Mouse (Mus musculus): ENCODE data around the gene Nup205. TPM values are rescaled to one million over a fixed set of nuclear protein-coding genes. Genes with fewer than 3 reads are reported as not detected.

The Nup205 gene
- polyA plus RNA-seq, 1 experiment from 2014 or later, result 42.8 TPM

DNA sequence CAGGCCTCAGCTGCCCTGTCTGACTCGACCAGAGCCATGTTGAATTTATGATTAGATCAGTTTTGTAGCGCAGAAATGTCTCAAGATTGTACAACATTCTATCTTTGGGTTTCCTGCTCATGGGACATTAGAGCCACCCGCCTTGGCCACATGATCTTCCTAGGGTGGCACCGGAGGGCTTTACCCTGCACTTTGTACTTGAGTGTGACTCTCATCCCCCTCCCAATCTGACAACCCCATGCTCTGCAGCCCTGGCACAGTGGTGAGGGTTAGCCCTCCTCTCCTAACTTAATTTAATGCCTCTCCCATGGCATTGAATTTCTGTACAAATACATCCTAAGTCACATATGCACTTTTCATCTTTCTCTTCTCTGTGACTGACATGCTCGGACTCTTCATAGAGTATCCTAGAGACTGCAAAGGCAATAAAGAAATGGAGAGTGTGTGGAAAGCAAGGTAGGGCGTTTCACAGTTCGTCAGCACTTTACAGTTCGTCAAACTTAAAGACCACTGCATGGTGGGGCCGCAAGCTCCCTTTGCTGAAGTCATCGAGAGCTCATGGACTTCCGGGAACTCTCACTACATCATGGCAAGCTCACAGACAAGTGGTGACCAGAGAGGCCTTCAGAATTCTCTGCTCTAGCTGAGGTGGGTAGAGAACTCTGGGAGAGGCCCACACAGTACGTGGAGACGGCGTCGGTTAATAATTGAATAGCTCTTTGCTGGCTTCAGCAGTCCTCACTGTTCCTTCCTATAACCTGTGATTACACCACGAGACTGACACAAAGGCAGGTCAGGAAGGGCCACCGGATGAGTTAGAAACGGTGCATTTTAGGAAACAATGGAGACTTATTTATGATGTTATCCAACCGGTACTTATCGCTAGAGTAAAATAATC, 94.9 kb downstream of the Nup205 start:
- WGBS, result 80% methylated on average over 20 of the region's 20 CpGs
- Histone ChIP-seq H3K27ac (no peak overlapping the region), H3K36me3 (no peaks in the 10 kb centered on the region), H3K9ac (no peak overlapping the region), H3K9me3 (replicated peaks) (no peaks in the 10 kb centered on the region), H3K4me2 (replicated peaks) (no peak overlapping the region), H3K4me1 (no peaks in the 10 kb centered on the region), H3K27me3 (no peaks in the 10 kb centered on the region), H3K4me3 (no peak overlapping the region)
- no peak for ATAC-seq (ENCODE audit: low FRiP score)

- 83% methylated on average over 11 of the region's 11 CpGs for WGBS
- H3K4me1 ChIP-seq, result no peaks in the 10 kb centered on the region
- no peak overlapping the region for H3K4me2 ChIP-seq (replicated peaks)
- no peaks in the 10 kb centered on the region for H3K27me3 ChIP-seq
- H3K9me3 ChIP-seq (replicated peaks), result no peaks in the 10 kb centered on the region
- no peaks in the 10 kb centered on the region for H3K36me3 ChIP-seq
- no peak for ATAC-seq (ENCODE audit: low FRiP score)
- H3K9ac ChIP-seq, result no peak overlapping the region
- H3K4me3 ChIP-seq, result no peak overlapping the region
- H3K27ac ChIP-seq, result no peak overlapping the region
Observed at GRCm38 (mm10) chr6:35273391-35274082, 96.3 kb downstream of the Nup205 start.

DNA sequence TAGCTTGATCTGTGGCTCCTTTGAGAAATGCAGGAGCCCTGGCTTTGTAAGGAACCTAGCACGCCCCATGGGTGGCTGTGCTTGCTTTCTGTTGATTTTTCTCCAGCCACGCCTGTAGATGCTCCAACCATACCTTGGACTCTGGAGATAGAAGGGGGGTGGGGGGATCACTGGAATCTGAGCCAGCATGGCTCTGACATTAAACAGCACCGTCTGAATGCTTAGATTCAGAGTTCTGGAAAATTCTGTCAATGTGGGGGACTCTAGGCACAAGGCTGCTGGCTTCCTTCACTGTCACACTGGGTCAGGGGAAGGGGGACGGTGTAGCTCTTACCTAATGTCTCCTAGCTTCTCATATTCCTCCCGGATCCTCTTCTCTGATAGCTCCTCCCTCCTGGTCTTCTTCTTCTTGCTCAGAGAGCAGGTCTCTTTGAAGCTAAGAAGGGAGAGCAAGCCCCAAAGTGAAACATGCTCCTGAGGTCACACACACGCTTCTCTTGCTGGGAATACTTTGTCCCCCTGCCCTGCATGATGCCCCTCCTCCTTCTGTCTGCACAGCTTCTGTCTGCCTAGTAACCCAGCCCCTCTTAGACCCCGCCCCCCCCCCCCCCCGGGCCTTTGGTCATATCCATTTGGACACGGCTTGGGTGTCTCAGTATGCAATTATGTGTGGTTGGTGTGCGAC, 100.8 kb downstream of the Nup205 start:
- Histone ChIP-seq H3K9me3 (replicated peaks) (no peaks in the 10 kb centered on the region), H3K27ac (no peak overlapping the region), H3K4me2 (replicated peaks) (no peak overlapping the region), H3K4me1 (no peaks in the 10 kb centered on the region), H3K27me3 (no peaks in the 10 kb centered on the region), H3K36me3 (no peaks in the 10 kb centered on the region), H3K9ac (no peak overlapping the region), H3K4me3 (no peak overlapping the region)
- WGBS, result 73% methylated on average over 10 of the region's 10 CpGs
- no peak for ATAC-seq (ENCODE audit: low FRiP score)

GRCm38 (mm10) chr6:35279306-35279705, 102.1 kb downstream of the Nup205 start:
- no peaks in the 10 kb centered on the region for H3K36me3 ChIP-seq
- no peaks in the 10 kb centered on the region for H3K27me3 ChIP-seq
- no peak overlapping the region for H3K4me2 ChIP-seq (replicated peaks)
- H3K27ac ChIP-seq, result no peak overlapping the region
- H3K9ac ChIP-seq, result no peak overlapping the region
- H3K4me3 ChIP-seq, result no peak overlapping the region
- WGBS, result 83% methylated on average over 10 of the region's 10 CpGs
- H3K4me1 ChIP-seq, result no peaks in the 10 kb centered on the region
- H3K9me3 ChIP-seq (replicated peaks), result no peaks in the 10 kb centered on the region
- no peak for ATAC-seq (ENCODE audit: low FRiP score)

- WGBS, result 72% methylated on average over 11 of the region's 11 CpGs
- Histone ChIP-seq H3K4me2 (replicated peaks) (no peak overlapping the region), H3K9ac (no peak overlapping the region), H3K27ac (peak overlapping the region; percentile 64), H3K4me1 (peaks cover 12% of the 10 kb centered on the region), H3K27me3 (no peaks in the 10 kb centered on the region), H3K36me3 (no peaks in the 10 kb centered on the region), H3K9me3 (replicated peaks) (no peaks in the 10 kb centered on the region), H3K4me3 (no peak overlapping the region)
- ATAC-seq (ENCODE audit: low FRiP score), result peak; percentile 61
Observed at GRCm38 (mm10) chr6:35288114-35288761, 111.0 kb downstream of the Nup205 start.

GRCm38 (mm10) chr6:35288920-35289319, 111.7 kb downstream of the Nup205 start:
- H3K4me1 ChIP-seq, result peaks cover 12% of the 10 kb centered on the region
- H3K27me3 ChIP-seq, result no peaks in the 10 kb centered on the region
- H3K9ac ChIP-seq, result no peak overlapping the region
- peak; percentile 62 for ATAC-seq (ENCODE audit: low FRiP score)
- H3K27ac ChIP-seq, result peak overlapping the region; percentile 64
- H3K36me3 ChIP-seq, result no peaks in the 10 kb centered on the region
- no peak overlapping the region for H3K4me3 ChIP-seq
- 24% methylated on average over 7 of the region's 7 CpGs for WGBS
- 0 out of 2 replicates have a peak overlapping the region, but pooled peaks have one; percentile 11 for H3K4me2 ChIP-seq (replicated peaks)
- no peaks in the 10 kb centered on the region for H3K9me3 ChIP-seq (replicated peaks)

GRCm38 (mm10) chr6:35289676-35290075, 112.5 kb downstream of the Nup205 start:
- no peak overlapping the region for H3K4me3 ChIP-seq
- H3K27ac ChIP-seq, result no peak overlapping the region
- no peaks in the 10 kb centered on the region for H3K36me3 ChIP-seq
- no peaks in the 10 kb centered on the region for H3K9me3 ChIP-seq (replicated peaks)
- H3K9ac ChIP-seq, result no peak overlapping the region
- WGBS, result 87% methylated on average over 8 of the region's 8 CpGs
- H3K27me3 ChIP-seq, result no peaks in the 10 kb centered on the region
- peaks cover 12% of the 10 kb centered on the region for H3K4me1 ChIP-seq
- no peak for ATAC-seq (ENCODE audit: low FRiP score)
- no peak overlapping the region for H3K4me2 ChIP-seq (replicated peaks)

DNA sequence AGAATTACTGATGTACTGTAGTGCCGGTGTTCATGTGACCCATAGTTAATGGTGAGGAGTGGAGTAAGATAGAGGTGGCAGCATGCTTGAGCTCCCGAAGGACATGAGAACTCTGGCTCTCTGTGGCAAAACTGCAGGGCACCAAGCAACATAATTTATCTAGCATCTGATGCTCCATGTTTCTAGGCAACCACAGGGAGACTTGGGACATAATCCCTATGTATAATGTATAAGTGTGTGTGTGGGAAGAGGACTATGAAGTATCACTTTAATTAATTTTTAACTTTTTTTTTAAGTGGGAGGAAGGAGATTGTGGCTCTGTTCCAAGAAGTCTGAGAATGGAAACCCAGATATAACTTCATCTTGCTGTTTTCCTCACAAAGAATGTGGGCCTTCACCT, 117.7 kb downstream of the Nup205 start:
- Histone ChIP-seq H3K4me2 (replicated peaks) (no peak overlapping the region), H3K27ac (no peak overlapping the region), H3K36me3 (no peaks in the 10 kb centered on the region), H3K4me3 (no peak overlapping the region), H3K9me3 (replicated peaks) (no peaks in the 10 kb centered on the region), H3K9ac (no peak overlapping the region), H3K27me3 (no peaks in the 10 kb centered on the region), H3K4me1 (no peaks in the 10 kb centered on the region; the same call in 1 of the 2 replicates)
- WGBS, result 69% methylated on average over 2 of the region's 2 CpGs
- ATAC-seq (ENCODE audit: low FRiP score), result no peak

- H3K9ac ChIP-seq, result no peak overlapping the region
- H3K36me3 ChIP-seq, result no peaks in the 10 kb centered on the region
- WGBS, result 48% methylated on average over 2 of the region's 2 CpGs
- H3K4me2 ChIP-seq (replicated peaks), result no peak overlapping the region
- no peaks in the 10 kb centered on the region for H3K9me3 ChIP-seq (replicated peaks)
- no peak for ATAC-seq (ENCODE audit: low FRiP score)
- H3K4me1 ChIP-seq, result no peaks in the 10 kb centered on the region; the same call in 1 of the 2 replicates
- H3K4me3 ChIP-seq, result no peak overlapping the region
- H3K27ac ChIP-seq, result no peak overlapping the region
- H3K27me3 ChIP-seq, result no peaks in the 10 kb centered on the region
Observed at GRCm38 (mm10) chr6:35297001-35297400, 119.8 kb downstream of the Nup205 start.

Measured in hindbrain, embryonic 12.5 days (tissue).